Mouse (Mus musculus) granulocyte monocyte progenitor cell, adult 5-6 weeks (primary cell): Measurements from ENCODE around the gene Lpcat2. TPM values are rescaled to one million over a fixed set of nuclear protein-coding genes. Genes with fewer than 3 reads are reported as not detected.
"Not testable (repeated sequence)": the region's sequence is repeated elsewhere in the genome, so short reads cannot be mapped to it uniquely, and the experiment has no call there.

Source experiments
- ATAC-seq: replicated peaks from 2 replicates; pipeline ENCODE4 v1.8.0; 2016; ENCODE audit warnings: mild to moderate bottlenecking, moderate TSS enrichment, inconsistent platforms; ENCODE audit not compliant: poor library complexity, severe bottlenecking
- total RNA-seq, 2 experiments: library from RNA; stranded (forward) in 1 of 2; stranded (reverse) in 1 of 2; fragments of 200-712, 200-1000 nt in 1 of 2; fragments of >200 nt in 1 of 2; fragmentation: Nextera tagmentation in 1 of 2; gene quantifications; 2 replicates each; pipeline ENCODE4 v1.2.3; 2014 to 2017

The Lpcat2 gene
- total RNA-seq, 2 experiments from 2014 or later = 9.9 to 13.8 TPM

DNA sequence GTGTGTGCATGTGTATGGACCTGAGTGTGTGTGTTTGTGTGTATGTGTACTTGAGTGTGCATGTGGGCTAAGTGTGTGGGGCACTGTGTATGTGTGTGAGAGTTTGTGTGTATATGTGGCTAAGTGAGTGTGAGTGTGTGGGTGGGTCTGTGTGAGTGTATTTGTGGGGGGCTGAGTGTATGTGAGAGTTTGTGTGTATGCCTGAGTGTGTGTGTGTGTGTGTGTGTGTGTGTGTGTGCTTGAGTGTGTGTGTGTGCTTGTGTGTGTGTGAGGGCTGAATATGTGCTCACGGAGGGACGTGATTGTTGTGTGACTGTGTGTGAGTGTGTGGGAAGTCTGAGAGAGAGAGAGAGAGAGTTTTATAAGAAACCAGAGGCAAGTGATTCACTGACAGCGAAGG lies 3.8 kb upstream of the Lpcat2 start:
- no peak for ATAC-seq

DNA sequence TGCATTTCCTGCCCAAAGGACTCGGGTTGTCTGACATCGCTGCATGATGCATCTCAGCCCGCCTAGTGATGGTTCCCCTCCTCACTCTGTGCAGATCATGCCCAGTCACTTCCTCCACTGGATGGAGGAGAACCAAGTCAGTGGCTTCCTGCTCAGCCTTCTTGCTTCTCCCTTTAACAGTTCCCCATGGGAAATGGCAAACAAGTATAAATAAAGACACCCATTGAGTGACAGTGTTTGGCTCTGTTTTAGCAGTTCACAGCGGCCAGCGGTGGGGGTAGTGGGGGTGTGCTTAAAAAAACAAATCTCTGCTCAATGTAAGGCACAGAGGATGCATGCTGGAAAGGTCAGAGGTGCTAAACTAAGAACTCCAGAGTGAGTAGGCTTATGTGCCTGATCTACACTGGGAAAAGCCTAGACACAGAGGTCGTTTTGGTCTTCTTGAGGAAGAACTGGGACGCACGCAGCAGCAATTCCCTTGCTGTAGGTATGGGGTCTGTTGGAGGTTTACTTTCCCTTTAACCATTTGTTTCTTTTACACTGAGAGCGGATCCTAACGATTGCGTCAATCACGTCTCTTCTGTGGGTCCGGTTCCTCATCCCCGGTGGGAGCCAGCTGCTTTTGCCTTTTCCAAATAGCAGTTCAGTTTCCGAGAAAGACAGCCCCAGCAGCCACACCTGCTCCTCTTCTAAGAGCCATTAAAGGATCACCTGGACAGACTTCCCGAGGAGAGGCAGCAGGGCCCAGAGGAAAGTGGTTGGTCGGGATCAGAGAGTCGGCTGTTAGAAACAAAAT lies 1.8 kb upstream of the Lpcat2 start:
- ATAC-seq = peak; percentile 68

DNA sequence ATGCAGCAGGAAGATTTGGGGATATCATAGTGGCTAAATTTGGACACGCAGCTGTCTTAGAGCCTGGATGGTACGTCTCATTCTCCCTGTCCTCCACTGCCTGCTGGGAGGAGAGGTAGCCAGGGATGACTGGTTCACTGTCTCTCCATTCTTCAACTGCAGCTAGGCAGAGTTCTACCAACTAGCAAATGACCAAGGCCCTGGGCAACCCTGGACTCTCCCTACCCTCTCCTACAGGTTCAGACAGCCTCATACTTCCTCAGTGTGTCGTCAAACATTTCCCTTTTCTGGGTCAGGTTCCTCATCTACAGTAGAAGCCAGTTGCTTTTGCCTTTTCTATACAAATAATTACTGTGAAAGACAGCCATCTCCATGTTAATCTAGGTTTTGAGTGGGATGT lies 466 bp upstream of the Lpcat2 start:
- ATAC-seq = peak; percentile 49

DNA sequence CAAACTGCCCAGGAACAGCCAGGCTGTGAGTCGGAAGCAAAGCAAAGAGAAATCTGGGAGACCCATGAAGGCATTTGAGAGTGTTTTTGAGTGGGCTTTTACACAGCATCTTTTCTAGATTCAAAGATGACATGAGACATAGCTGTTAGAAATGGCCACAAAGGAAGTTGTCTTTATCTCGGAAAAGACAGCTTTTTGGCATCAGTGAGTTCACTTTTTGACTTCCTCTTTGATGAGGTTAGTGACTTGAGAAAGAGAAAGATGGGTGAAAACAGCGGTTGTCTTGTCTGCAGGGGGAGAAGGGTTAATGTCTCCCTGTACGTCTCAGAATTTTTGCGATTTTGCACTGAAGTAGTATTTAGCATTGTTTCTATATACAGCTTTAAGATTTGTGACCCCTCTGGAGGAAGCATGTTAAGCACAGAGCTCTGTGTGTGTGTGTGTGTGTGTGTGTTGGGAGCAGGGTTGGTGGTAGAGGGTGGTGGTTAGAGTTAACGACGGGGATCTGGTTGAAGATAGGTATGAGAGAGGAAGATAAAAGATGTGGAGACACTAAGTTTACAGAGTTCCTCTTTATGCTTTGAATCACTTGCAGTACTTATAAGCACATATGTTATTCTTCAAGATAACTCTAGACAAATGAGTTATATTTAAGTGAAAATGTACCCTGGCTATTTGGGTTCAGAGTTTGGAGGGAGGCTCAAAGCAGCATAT lies 1.3 kb downstream of the Lpcat2 start:
- ATAC-seq = peak; percentile 21

DNA sequence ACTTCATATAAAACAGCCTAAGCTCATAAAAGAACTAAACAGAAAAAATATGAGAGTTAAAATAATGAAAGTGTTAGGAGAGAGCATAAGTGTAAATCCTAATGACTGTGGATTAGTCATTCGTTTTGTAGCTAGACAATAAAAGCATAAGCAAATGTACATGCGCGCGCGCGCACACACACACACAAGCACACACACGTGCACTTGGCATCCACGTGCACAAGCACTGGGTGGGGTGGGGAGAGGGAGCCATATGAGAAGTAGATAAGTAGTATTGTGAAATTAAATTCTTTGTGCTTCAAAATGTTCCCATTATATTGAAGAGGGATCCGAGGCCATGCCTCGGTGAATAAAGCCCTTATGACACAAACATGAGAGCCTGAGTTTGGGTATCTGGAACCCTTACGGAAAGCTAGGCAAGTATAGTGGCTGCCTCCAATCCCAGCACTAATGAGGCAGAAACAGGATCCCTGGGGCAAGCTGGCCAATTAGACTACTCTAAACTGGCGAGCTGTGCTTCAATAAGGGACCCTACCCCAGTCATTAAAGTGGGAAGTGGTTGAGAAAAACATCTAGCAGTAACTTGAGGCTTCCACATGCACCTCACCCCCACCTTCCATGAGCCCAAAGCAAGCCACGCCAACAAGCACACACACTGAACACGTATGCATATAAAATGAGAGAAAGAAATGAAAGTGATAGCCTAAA lies 3.5 kb downstream of the Lpcat2 start:
- no peak for ATAC-seq

DNA sequence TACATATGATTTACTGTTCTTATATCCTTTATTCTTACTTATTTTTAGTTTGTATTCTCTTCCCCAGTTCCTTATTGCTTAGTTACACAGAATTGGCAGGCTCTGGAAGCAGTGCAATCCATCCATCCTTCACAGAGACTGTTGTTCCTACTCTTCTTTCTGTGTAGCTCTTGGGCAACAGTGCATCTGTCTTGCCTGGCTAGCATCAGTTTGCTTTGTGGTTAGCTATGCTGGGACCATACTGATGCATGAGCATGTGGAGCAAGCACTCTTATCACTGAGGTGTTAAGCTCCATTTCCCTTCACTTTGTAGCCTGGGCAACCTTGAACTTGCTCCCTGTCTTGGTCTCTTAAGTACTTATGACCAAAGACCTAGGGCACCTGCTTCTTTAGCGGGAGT lies 6.8 kb downstream of the Lpcat2 start:
- ATAC-seq = peak; percentile 93

DNA sequence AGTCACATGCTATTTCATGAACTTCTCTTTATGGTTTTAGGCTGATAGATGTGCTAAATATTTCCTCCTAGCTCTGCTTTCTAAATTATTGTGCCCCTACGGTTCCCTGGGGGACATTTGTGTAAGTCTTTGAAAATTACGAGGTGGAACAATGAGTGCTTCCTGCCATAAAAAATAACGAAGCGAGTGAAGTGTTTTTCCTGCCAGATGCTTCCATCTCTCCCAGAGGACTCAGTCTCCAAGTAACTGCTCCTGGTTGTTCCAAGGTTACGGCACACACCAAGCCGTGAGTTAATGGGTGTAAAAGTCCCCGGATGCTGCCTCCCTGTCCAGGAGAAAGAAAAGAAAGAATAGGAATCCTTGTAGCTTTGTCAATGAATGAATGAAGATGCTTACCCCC lies 15.1 kb downstream of the Lpcat2 start:
- no peak for ATAC-seq

DNA sequence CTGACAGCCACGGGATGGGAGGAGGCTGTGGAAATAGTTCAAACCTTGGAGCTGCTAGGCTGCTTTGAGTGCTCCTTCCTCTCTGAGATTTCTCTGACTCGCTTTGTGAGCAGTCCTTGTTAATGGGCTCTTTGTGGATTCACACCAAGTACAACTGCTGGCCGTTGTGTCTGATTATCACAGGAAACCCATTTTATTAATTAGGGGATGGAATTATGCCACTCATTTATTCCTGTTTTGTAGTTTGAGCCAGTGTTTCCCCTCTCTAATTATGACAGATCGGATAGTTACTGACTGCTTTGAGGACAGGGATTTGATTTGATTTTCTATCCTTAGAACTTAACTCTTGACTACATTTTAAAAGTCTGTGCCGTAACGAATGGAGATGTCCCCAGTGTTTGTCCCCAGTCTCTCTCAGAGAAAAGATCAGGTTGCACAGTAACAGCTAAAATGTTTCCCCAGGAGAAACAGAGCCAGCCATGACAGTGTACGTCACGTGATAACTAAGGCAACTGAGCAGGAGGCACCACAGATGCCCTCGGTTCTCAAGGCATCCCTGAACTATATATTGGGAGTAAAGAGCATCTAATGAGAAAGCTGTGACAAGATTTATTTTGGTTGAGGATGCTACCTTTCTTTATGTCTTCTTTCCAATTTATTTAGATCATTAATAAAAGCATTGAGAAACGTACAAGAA lies 17.1 kb downstream of the Lpcat2 start:
- no peak for ATAC-seq

DNA sequence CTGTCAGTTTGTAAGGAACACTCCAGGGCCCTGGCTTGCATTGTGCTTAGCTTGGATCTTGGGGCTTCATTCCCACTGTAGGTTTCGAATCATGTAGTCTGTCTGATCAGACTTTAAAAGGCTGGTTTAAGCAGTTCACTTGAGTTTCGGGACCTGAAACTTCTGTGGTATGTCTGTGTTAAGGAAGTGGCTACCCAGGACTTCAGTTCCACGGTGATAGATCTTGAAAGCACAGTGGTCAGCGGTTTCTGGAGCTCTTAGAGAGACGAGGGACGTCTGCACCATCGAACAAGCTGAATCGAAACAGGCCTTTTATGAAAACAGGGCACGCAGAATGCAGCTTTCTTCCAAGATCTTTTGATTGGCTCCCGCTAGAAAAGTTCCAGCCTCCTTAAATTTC lies 20.7 kb downstream of the Lpcat2 start:
- ATAC-seq = peak; percentile 99

DNA sequence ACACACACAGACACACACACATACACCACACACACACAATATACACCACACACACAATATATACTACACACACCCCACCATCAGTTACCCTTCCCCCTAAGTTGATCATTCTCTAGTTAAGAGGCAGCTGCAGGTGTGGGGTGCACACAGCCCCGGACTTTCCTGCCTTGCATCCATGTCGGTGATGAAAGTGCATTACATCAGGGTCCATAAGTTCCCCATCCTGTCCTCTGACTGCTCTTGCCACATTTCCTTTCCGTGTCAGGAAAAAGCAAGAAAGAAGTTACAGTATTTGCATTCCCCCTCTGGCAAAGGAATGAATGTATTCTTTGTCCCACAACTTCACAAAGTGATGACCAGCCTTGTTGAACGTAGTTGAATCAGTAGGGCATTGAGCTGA lies 26.1 kb downstream of the Lpcat2 start:
- ATAC-seq = peak; percentile 97

DNA sequence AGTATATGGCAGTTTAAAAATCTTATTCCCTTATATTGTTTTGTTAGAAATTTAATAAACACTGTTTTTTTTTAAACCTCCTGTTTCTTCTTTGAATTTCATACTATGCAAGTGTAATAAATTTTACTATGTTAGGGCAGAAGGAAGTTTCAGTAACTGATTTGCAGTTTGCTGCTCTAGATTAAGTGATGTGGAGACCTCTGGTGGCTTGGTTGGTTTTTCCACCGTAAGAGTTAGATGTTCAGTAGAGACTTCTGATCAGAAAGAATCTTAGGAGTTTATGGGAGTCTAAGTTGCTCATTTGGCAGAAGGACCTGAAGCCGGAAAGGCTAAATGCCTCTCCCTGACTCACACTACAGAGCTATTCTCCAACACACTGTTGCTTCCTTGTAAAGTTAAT lies 28.6 kb downstream of the Lpcat2 start:
- ATAC-seq = no peak

DNA sequence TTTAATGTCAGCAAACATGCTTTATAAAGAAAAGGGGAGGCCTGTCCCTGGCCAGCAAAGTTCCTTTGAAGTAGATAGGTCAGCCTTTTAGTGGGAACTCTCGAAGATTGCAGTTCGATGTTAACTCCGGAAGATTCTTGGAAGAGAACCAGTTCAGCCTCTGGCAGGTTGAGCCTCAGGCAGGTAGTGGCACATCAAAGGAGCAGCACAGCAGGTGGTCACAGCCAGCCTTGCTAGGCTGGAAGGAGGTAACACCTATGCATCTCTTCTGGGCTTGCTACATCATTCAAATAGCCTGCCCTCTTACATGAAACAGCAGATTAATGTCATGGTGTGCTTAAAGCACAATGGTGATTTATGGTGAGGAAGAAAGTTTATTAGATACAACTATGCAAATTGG lies 37.1 kb downstream of the Lpcat2 start:
- ATAC-seq = not testable (repeated sequence)

DNA sequence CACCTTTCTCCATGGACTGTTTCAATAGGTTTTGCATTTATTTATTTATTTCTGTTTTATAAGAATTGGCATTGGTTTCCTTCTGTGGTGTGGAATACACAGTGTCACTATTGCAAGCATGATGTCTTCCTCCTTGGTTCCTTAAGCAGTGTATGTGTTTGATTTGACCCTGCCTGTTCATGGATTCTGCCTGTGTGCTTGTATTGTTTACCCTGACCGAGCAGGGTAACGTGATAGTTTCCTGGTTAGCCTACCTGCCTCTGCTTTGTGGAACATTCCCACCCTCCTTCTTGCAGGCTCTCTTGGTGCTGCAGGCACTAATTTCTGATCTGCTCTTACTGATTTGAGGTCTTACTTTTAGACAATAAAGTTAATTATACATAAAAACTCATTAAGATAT lies 38.7 kb downstream of the Lpcat2 start:
- no peak for ATAC-seq

DNA sequence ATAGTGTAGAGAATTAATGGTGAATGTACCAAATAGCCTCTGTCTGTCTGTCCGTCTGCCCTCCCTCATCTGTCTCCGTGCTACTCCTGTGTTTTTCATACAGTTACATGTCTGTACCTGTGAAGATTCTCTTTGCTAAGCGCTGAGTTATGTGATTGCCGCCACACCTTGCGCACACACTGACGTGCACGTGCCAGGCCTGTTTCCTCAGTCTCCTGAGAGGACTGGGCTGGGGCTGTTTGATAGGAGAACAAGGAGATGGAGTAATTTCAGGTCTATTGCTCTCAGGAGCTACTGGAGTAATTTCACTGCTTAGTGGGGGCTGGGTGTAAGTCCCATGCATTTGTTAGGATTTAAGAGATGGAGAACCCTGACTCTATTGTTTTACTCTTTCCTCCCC lies 39.9 kb downstream of the Lpcat2 start:
- no peak for ATAC-seq

DNA sequence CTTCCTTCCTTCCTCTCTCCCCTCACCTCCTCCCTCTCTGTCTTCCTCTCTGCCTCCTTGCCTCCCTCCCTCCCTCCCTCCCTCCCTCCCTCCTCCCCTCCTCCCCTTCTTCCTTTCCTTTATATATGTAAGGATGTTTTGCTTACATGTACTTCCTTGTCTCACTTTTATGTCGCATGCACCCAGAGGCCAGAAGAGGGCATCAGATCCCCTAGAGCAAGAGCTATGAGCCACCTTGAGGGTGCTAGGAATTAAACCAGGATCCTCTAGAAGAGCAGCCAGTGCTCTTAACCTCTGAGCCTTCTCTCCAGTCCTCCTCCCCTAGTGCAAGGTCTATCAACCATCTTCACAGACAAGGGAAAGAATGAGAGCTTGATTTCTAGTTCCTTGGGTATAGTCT lies 40.9 kb downstream of the Lpcat2 start:
- ATAC-seq = no peak

DNA sequence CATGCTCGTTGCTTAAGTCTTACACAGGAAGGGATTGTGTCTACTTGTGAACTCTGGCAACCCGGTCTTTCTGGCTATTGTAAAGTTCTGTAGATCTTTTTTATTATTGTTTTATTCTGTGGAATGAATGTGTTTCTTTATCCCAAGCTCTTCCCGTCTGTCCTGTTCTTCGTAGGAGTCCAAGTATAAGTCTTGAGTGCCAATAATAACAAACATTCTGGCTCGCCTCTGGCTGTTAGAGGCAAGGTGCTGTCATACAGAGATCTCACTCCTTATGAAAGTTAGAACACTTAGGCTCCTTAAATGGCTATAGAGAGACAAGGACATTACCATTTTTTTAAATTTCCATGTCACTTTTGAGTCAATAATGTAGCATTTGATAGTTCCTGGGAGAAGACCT lies 41.5 kb downstream of the Lpcat2 start:
- no peak for ATAC-seq

DNA sequence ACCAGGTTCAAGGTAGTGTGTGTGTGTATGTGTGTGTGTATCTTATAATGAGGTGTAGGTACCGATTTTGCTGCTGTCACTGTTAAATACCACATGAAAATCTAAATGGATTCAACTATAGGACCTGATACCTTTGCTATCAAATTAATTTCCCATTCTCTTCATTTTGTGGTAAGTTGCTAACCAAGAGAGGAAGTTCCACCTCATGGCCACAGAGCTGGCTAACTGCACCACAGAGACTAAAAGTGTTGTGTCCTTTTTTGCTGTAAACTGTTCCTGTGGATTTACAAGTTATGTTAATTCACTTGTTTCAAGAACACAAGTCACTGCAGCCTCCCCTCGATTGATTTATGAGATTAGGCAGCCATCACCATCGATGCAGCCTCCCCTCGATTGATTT lies 42.7 kb downstream of the Lpcat2 start:
- ATAC-seq = 0 out of 2 replicates have a peak, but pooled peaks have one; percentile 46

DNA sequence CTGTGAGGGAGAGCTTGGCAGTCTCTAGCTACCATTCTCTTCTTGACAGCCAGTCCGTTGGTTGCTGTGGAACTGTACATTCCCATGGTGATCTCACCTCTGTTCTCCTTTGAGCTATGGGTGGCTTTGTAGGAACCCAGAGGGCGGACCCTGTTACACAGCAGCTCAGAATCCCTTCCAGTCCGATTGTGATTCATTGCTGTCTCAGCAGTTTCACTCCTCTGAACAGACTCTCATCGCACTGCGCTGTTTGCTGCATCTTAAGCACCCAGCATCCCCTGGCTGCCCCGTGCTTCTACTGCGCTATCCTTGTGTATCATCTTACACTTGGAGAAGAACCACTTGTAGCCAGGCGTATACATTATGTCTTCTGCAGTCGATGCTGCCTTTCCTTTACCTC lies 44.5 kb downstream of the Lpcat2 start:
- ATAC-seq = no peak

DNA sequence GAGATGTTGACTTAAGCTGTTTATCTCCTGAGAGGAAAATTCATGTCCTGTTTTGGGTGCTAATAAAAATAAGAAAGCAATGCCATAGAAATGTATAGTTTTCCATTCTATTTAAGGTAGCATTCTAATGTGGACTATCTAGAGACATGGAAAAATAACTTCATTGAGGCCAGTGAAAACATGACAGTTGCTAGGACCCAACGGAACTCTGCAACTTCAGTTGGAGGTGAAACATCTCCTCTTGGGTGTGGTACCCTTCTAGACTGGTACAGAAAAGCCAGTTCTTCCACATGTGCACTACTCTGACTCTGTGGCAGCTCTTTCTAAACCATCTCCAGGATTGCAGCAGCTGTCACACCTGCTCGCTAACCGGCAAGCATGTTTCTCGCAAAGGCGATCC lies 46.0 kb downstream of the Lpcat2 start, which contains the start of gene Capns2:
TSS of gene Capns2 (plus strand) at position 301 of the 400 bp plus-strand sequence.
- ATAC-seq = no peak

DNA sequence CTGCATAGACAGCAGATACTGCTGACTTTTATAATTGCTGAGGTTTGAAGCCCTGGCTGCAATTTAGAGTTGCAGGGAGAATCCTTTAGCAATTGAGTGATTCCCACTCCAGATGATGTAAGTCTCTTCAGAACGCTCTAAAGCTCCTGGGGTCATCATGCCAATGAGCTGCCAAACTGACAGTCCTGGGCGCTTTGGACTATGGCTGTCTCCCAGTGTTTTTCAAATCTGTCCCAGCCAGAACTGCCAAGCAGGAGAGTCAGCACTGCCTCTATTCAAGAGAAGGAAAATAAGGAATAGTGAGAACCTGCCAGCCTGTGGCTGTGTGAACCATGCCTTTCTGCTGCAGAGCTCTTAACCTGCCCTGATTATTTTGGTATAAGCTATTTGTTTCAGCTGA lies 47.8 kb downstream of the Lpcat2 start:
- no peak for ATAC-seq
